Mouse (Mus musculus) MEL (cell line): ENCODE results near the gene Anxa4. TPM values are rescaled to one million over a fixed set of nuclear protein-coding genes. Genes with fewer than 3 reads are reported as not detected.

ENCODE experiments used
- DNase-seq: peaks from one replicate; pipeline ENCODE4 v3.0.0; 2011; ENCODE audit warnings: low read depth, low spot score
- H3K27ac ChIP-seq: 2 replicates; pipeline ENCODE4 v1.5.1; 2012; ENCODE audit warnings: low read depth, mild to moderate bottlenecking, control low read depth, low read length, moderate library complexity; ENCODE audit not compliant: control insufficient read depth
- H3K27me3 ChIP-seq, 2 experiments: fragments of 150-350 bp in 1 of 2; sonication (generic) in 1 of 2; 2 replicates each; pipeline ENCODE4 v1.6.1; 2012; ENCODE audit warnings: low read length in 2 of 2, mild to moderate bottlenecking in 2 of 2, improper control_type of control experiment in 1 of 2, moderate library complexity in 1 of 2; ENCODE audit not compliant: insufficient read depth in 2 of 2, control insufficient read depth in 1 of 2
- H3K36me3 ChIP-seq, 2 experiments: 2 replicates each; pipeline ENCODE4 v1.6.1; 2012 to 2014; ENCODE audit warnings: low read length in 2 of 2, improper control_type of control experiment in 1 of 2, inconsistent platforms in 1 of 2, mild to moderate bottlenecking in 1 of 2; ENCODE audit not compliant: insufficient read depth in 2 of 2, control insufficient read depth in 1 of 2
- H3K4me1 ChIP-seq, 2 experiments: fragments of 150-350 bp in 1 of 2; sonication (generic) in 1 of 2; 2 replicates each; pipeline ENCODE4 v1.6.1; 2012; ENCODE audit warnings: low read length in 2 of 2, improper control_type of control experiment in 1 of 2, mild to moderate bottlenecking in 1 of 2; ENCODE audit not compliant: insufficient read depth in 2 of 2, control insufficient read depth in 1 of 2
- H3K4me3 ChIP-seq, 2 experiments: fragments of 150-350 bp in 1 of 2; sonication (generic) in 1 of 2; 2 replicates each; pipeline ENCODE4 v1.5.1; 2012; ENCODE audit warnings: low read depth in 2 of 2, low read length in 2 of 2, mild to moderate bottlenecking in 2 of 2, moderate library complexity in 2 of 2, control low read depth in 1 of 2, improper control_type of control experiment in 1 of 2; ENCODE audit not compliant: control insufficient read depth in 1 of 2, insufficient read depth in 1 of 2
- H3K79me2 ChIP-seq: 2 replicates; pipeline ENCODE4 v1.6.1; 2012; ENCODE audit warnings: mild to moderate bottlenecking, low read length, moderate library complexity; ENCODE audit not compliant: control insufficient read depth, poor library complexity, insufficient read depth
- H3K9ac ChIP-seq: 2 replicates; pipeline ENCODE4 v1.6.1; 2012; ENCODE audit warnings: low read depth, mild to moderate bottlenecking, control low read depth, low read length, moderate library complexity; ENCODE audit not compliant: control insufficient read depth, poor library complexity, severe bottlenecking
- H3K9me3 ChIP-seq: fragments of 150-350 bp; sonication (generic); replicated peaks from 2 replicates; pipeline ENCODE4 v1.6.1; 2012; ENCODE audit warnings: mild to moderate bottlenecking, low read length, improper control_type of control experiment, moderate library complexity; ENCODE audit not compliant: insufficient read depth
- BHLHE40 ChIP-seq: IDR thresholded peaks from 2 replicates; pipeline ENCODE4 v1.6.1; 2012; ENCODE audit warnings: low read depth, mild to moderate bottlenecking, inconsistent platforms, low read length, improper control_type of control experiment, borderline replicate concordance
- CHD1 ChIP-seq: IDR thresholded peaks from 2 replicates; pipeline ENCODE4 v1.6.1; 2012; ENCODE audit warnings: low read depth, mild to moderate bottlenecking, inconsistent platforms, low read length, improper control_type of control experiment
- CHD2 ChIP-seq: IDR thresholded peaks from 2 replicates; pipeline ENCODE4 v1.6.1; 2011; ENCODE audit warnings: low read length, improper control_type of control experiment
- CTCF ChIP-seq, 3 experiments: IDR thresholded peaks in 2 of 3; conservative IDR thresholded peaks in 1 of 3; 2 replicates each; pipeline ENCODE4 v1.5.1; 2011 to 2012; ENCODE audit warnings: low read length in 3 of 3, low read depth in 2 of 3, mild to moderate bottlenecking in 2 of 3, improper control_type of control experiment in 1 of 3, inconsistent platforms in 1 of 3, mixed read lengths in 1 of 3, moderate library complexity in 1 of 3; ENCODE audit not compliant: control insufficient read depth in 1 of 3, insufficient read depth in 1 of 3, poor library complexity in 1 of 3, severe bottlenecking in 1 of 3
- E2F4 ChIP-seq: IDR thresholded peaks from 2 replicates; pipeline ENCODE4 v1.6.1; 2011; ENCODE audit warnings: low read depth, low read length, improper control_type of control experiment, borderline replicate concordance
- ELF1 ChIP-seq: IDR thresholded peaks from 2 replicates; pipeline ENCODE4 v1.6.1; 2014; ENCODE audit warnings: low read depth, mild to moderate bottlenecking, inconsistent platforms, low read length, improper control_type of control experiment, moderate library complexity
- EP300 ChIP-seq, 2 experiments: IDR thresholded peaks; 2 replicates each; pipeline ENCODE4 v1.6.1; 2011; ENCODE audit warnings: improper control_type of control experiment in 2 of 2, low read length in 2 of 2, low read depth in 1 of 2, mild to moderate bottlenecking in 1 of 2
- ETS1 ChIP-seq: IDR thresholded peaks from 2 replicates; pipeline ENCODE4 v1.6.1; 2012; ENCODE audit warnings: low read depth, mild to moderate bottlenecking, inconsistent platforms, low read length, improper control_type of control experiment, moderate library complexity
- GABPA ChIP-seq: IDR thresholded peaks from 2 replicates; pipeline ENCODE4 v1.6.1; 2012; ENCODE audit warnings: low read depth, mild to moderate bottlenecking, inconsistent platforms, low read length, improper control_type of control experiment, moderate library complexity
- GATA1 ChIP-seq: IDR thresholded peaks from 2 replicates; pipeline ENCODE4 v1.6.1; 2011; ENCODE audit warnings: low read depth, low read length, improper control_type of control experiment
- KAT2A ChIP-seq: conservative IDR thresholded peaks from 2 replicates; pipeline ENCODE4 v1.6.1; 2012; ENCODE audit warnings: low read depth, low read length, improper control_type of control experiment, inconsistent platforms
- MAFK ChIP-seq: IDR thresholded peaks from 2 replicates; pipeline ENCODE4 v1.6.1; 2011; ENCODE audit warnings: low read depth, mild to moderate bottlenecking, low read length, improper control_type of control experiment, borderline replicate concordance
- MYB ChIP-seq: IDR thresholded peaks from 2 replicates; pipeline ENCODE4 v1.6.1; 2011; ENCODE audit warnings: mild to moderate bottlenecking, low read depth, low read length, improper control_type of control experiment
- MYC ChIP-seq: IDR thresholded peaks from 2 replicates; pipeline ENCODE4 v1.6.1; 2011; ENCODE audit warnings: low read depth, mild to moderate bottlenecking, low read length, improper control_type of control experiment, moderate library complexity
- POLR2A ChIP-seq, 2 experiments: IDR thresholded peaks; 2 replicates each; pipeline ENCODE4 v1.6.1; 2011 to 2012; ENCODE audit warnings: low read length in 2 of 2, mild to moderate bottlenecking in 2 of 2, control low read depth in 1 of 2, improper control_type of control experiment in 1 of 2, low read depth in 1 of 2, moderate library complexity in 1 of 2; ENCODE audit not compliant: control insufficient read depth in 1 of 2, insufficient read depth in 1 of 2, poor library complexity in 1 of 2
- POLR2AphosphoS2 ChIP-seq: IDR thresholded peaks from 2 replicates; pipeline ENCODE4 v1.6.1; 2011; ENCODE audit warnings: low read length, improper control_type of control experiment
- RAD21 ChIP-seq: IDR thresholded peaks from 2 replicates; pipeline ENCODE4 v1.6.1; 2011; ENCODE audit warnings: mild to moderate bottlenecking, low read depth, low read length, improper control_type of control experiment
- RCOR1 ChIP-seq: IDR thresholded peaks from 2 replicates; pipeline ENCODE4 v1.6.1; 2012; ENCODE audit warnings: low read depth, mild to moderate bottlenecking, inconsistent platforms, low read length, improper control_type of control experiment
- SMC3 ChIP-seq: IDR thresholded peaks from 2 replicates; pipeline ENCODE4 v1.6.1; 2011; ENCODE audit warnings: low read depth, low read length, improper control_type of control experiment
- TAL1 ChIP-seq: IDR thresholded peaks from 2 replicates; pipeline ENCODE4 v1.6.1; 2012; ENCODE audit warnings: mild to moderate bottlenecking, inconsistent platforms, low read length, moderate library complexity, mixed read lengths
- TBP ChIP-seq: IDR thresholded peaks from 2 replicates; pipeline ENCODE4 v1.8.0; 2011; ENCODE audit warnings: low read depth, low read length, improper control_type of control experiment
- TCF12 ChIP-seq: IDR thresholded peaks from 2 replicates; pipeline ENCODE4 v1.6.1; 2014; ENCODE audit warnings: low read depth, mild to moderate bottlenecking, inconsistent platforms, low read length, improper control_type of control experiment, moderate library complexity
- UBTF ChIP-seq: IDR thresholded peaks from 2 replicates; pipeline ENCODE4 v1.6.1; 2012; ENCODE audit warnings: low read depth, mild to moderate bottlenecking, inconsistent platforms, low read length, improper control_type of control experiment, moderate library complexity, borderline replicate concordance; ENCODE audit not compliant: insufficient read depth
- USF1 ChIP-seq: IDR thresholded peaks from 2 replicates; pipeline ENCODE4 v1.6.1; 2014; ENCODE audit warnings: low read depth, mild to moderate bottlenecking, inconsistent platforms, low read length, improper control_type of control experiment, moderate library complexity
- USF2 ChIP-seq, 2 experiments: IDR thresholded peaks; 2 replicates each; pipeline ENCODE4 v1.6.1; 2011 to 2012; ENCODE audit warnings: improper control_type of control experiment in 2 of 2, low read length in 2 of 2, borderline replicate concordance in 1 of 2, inconsistent platforms in 1 of 2, low read depth in 1 of 2, mild to moderate bottlenecking in 1 of 2; ENCODE audit not compliant: insufficient read depth in 1 of 2
- ZKSCAN1 ChIP-seq: IDR thresholded peaks from 2 replicates; pipeline ENCODE4 v1.6.1; 2012; ENCODE audit warnings: low read depth, mild to moderate bottlenecking, inconsistent platforms, low read length, improper control_type of control experiment, moderate library complexity
- ZMIZ1 ChIP-seq: IDR thresholded peaks from 2 replicates; pipeline ENCODE4 v1.6.1; 2012; ENCODE audit warnings: low read depth, mild to moderate bottlenecking, inconsistent platforms, low read length, improper control_type of control experiment, moderate library complexity
- ZNF384 ChIP-seq: IDR thresholded peaks from 2 replicates; pipeline ENCODE4 v1.6.1; 2012; ENCODE audit warnings: low read depth, mild to moderate bottlenecking, inconsistent platforms, low read length, improper control_type of control experiment
- polyA plus RNA-seq, 2 experiments: library from polyadenylated mRNA; stranded (reverse) in 1 of 2; unstranded in 1 of 2; fragments of >175 nt in 1 of 2; fragments of >200 nt in 1 of 2; gene quantifications; 2 replicates each; pipeline versions ENCODE4 v1.2.1 to v1.2.4; 2012; ENCODE audit warnings: low replicate concordance in 2 of 2, low read depth in 1 of 2; ENCODE audit not compliant: insufficient read length in 2 of 2, insufficient read depth in 1 of 2, missing spikeins in 1 of 2
- total RNA-seq: library from RNA; depleted of rRNA; stranded (reverse); fragments of 300-350 nt; gene quantifications from 2 replicates; pipeline ENCODE4 v1.2.3, GENCODE M21; 2012

Gene Anxa4
- total and polyA plus RNA-seq, 3 experiments, result 31.1 to 176 (median 53.6) TPM

DNA sequence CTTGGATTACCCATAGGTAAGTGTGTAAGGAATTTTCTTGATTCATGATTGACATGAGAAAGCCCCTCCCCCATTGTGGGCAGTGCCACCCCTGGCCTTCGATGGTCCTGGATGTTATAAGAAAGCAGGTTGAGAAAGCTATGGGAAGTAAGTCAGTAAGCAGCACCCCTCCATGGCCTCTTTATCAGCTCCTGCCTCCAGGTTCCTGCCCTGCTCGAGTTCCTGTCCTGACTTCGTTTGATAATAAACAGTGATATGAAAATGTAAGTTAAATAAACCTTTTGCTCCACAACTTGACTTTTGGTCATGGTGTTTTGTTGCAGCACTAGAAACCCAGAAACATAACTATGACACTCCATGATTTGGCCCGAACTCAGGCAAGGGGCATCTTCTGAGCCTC, 43.6 kb downstream of the Anxa4 start:
- TF ChIP-seq ELF1 (no peak), MYC (no peak), USF1 (no peak), UBTF (no peak), RCOR1 (0 out of 2 replicates have a peak, but pooled peaks have one; percentile 23), CHD2 (no peak), ETS1 (no peak), SMC3 (no peak), RAD21 (no peak), BHLHE40 (no peak), ZMIZ1 (no peak), POLR2A (IDR thresholded peaks at IDR 0.05; ENCODE audit: control insufficient read depth in 1 of 2, insufficient read depth in 1 of 2, low read depth in 1 of 2, low read length in 2 of 2, poor library complexity in 1 of 2) (no peak), GABPA (no peak), KAT2A (no peak), ZNF384 (no peak), POLR2AphosphoS2 (no peak), TCF12 (peak; percentile 74), CTCF (IDR thresholded peaks at IDR 0.05 in 2 of 3, conservative IDR thresholded peaks at IDR 0.05 in 1 of 3; ENCODE audit: control insufficient read depth in 1 of 3, insufficient read depth in 1 of 3, low read depth in 2 of 3, low read length in 3 of 3, poor library complexity in 1 of 3, severe bottlenecking in 1 of 3) (no peak), E2F4 (no peak), MYB (no peak), TAL1 (peak; percentile 59), MAFK (no peak), CHD1 (no peak), USF2 (IDR thresholded peaks at IDR 0.05; ENCODE audit: borderline replicate concordance in 1 of 2, insufficient read depth in 1 of 2, low read depth in 1 of 2, low read length in 2 of 2) (no peak), ZKSCAN1 (no peak), GATA1 (peak; percentile 85), TBP (no peak), EP300 (IDR thresholded peaks at IDR 0.05; ENCODE audit: low read depth in 1 of 2, low read length in 2 of 2) (peak; percentile 70 to 75)
- peaks cover 0 to 7% of the 10 kb centered on the region in 2 experiments; a peak in 3 of 4 replicates for H3K36me3 ChIP-seq
- H3K27ac ChIP-seq, result peak overlapping the region; percentile 11; the same call in 1 of the 2 replicates
- no peak overlapping the region for H3K4me3 ChIP-seq
- DNase-seq, result peak; percentile 50
- H3K4me1 ChIP-seq, result peaks cover 0 to 14% of the 10 kb centered on the region in 2 experiments; a peak in 2 of 4 replicates
- no peaks in the 10 kb centered on the region for H3K9me3 ChIP-seq
- no peaks in the 10 kb centered on the region for H3K79me2 ChIP-seq
- H3K27me3 ChIP-seq, result no peaks in the 10 kb centered on the region
- no peak overlapping the region for H3K9ac ChIP-seq
